Mouse (Mus musculus): ENCODE measurements at regions not wholly inside any gene's neighbourhood (a gene's known extent, or its start where the extent isn't known, plus 50 kb on each side); places are given as distances from the start of the nearest gene placed in this dataset.

GRCm38 (mm10) chr4:12490066-12490465, 318.3 kb upstream of the Fam92a start:
- Histone ChIP-seq H3K27ac (ENCODE audit: insufficient read depth, low read depth, low read length, poor library complexity, severe bottlenecking) (no peak overlapping the region), H3K4me3 (ENCODE audit: insufficient read depth in 1 of 2, low read depth in 1 of 2, low read length in 2 of 2, poor library complexity in 1 of 2, severe bottlenecking in 1 of 2) (no peak overlapping the region), H3K9ac (ENCODE audit: insufficient read depth, low read depth, low read length, poor library complexity, severe bottlenecking) (no peak overlapping the region), H3K4me1 (ENCODE audit: control insufficient read depth in 2 of 2, insufficient read depth in 2 of 2, low read length in 2 of 2, poor library complexity in 1 of 2) (no peaks in the 10 kb centered on the region), H3K9me3 (ENCODE audit: control insufficient read depth, insufficient read depth, low read depth, low read length) (no peaks in the 10 kb centered on the region), H3K36me3 (ENCODE audit: control insufficient read depth, insufficient read depth, low read length, poor library complexity, severe bottlenecking) (no peaks in the 10 kb centered on the region)
- no peak for DNase-seq (ENCODE audit: low read depth, low spot score)
- in situ Hi-C loops (cut with MboI; ENCODE audit: low sequenced_read_pairs in 2 of 2, unreplicated experiment in 2 of 2) = no loop called here
- TF ChIP-seq ZC3H11A (IDR thresholded peaks at IDR 0.05; ENCODE audit: borderline replicate concordance, low read depth, low read length) (no peak), MAFK (IDR thresholded peaks at IDR 0.05; ENCODE audit: insufficient read depth, low read depth, low read length) (no peak), HCFC1 (IDR thresholded peaks at IDR 0.05; ENCODE audit: borderline replicate concordance, insufficient read depth, low read length) (no peak), CHD2 (IDR thresholded peaks at IDR 0.05; ENCODE audit: low read depth, low read length) (no peak), ZNF384 (IDR thresholded peaks at IDR 0.05; ENCODE audit: low read depth, low read length) (no peak)

GRCm38 (mm10) chr4:12489358-12489757, 317.5 kb upstream of the Fam92a start:
- H3K9ac ChIP-seq (ENCODE audit: insufficient read depth, low read depth, low read length, poor library complexity, severe bottlenecking) = no peak overlapping the region
- no peak overlapping the region for H3K4me3 ChIP-seq (ENCODE audit: insufficient read depth in 1 of 2, low read depth in 1 of 2, low read length in 2 of 2, poor library complexity in 1 of 2, severe bottlenecking in 1 of 2)
- no peaks in the 10 kb centered on the region for H3K36me3 ChIP-seq (ENCODE audit: control insufficient read depth, insufficient read depth, low read length, poor library complexity, severe bottlenecking)
- H3K9me3 ChIP-seq (ENCODE audit: control insufficient read depth, insufficient read depth, low read depth, low read length) = no peaks in the 10 kb centered on the region
- no peak overlapping the region for H3K27ac ChIP-seq (ENCODE audit: insufficient read depth, low read depth, low read length, poor library complexity, severe bottlenecking)
- no peak for DNase-seq (ENCODE audit: low read depth, low spot score)
- TF ChIP-seq MAFK (IDR thresholded peaks at IDR 0.05; ENCODE audit: insufficient read depth, low read depth, low read length) = no peak
- H3K4me1 ChIP-seq (ENCODE audit: control insufficient read depth in 2 of 2, insufficient read depth in 2 of 2, low read length in 2 of 2, poor library complexity in 1 of 2) = no peaks in the 10 kb centered on the region
- in situ Hi-C loops (cut with MboI; ENCODE audit: low sequenced_read_pairs in 2 of 2, unreplicated experiment in 2 of 2) = no loop called here

- Histone ChIP-seq H3K4me1 (ENCODE audit: control insufficient read depth in 2 of 2, insufficient read depth in 2 of 2, low read length in 2 of 2, poor library complexity in 1 of 2) (no peaks in the 10 kb centered on the region), H3K36me3 (ENCODE audit: control insufficient read depth, insufficient read depth, low read length, poor library complexity, severe bottlenecking) (no peaks in the 10 kb centered on the region), H3K9me3 (ENCODE audit: control insufficient read depth, insufficient read depth, low read depth, low read length) (no peaks in the 10 kb centered on the region), H3K27ac (ENCODE audit: insufficient read depth, low read depth, low read length, poor library complexity, severe bottlenecking) (no peak overlapping the region), H3K9ac (ENCODE audit: insufficient read depth, low read depth, low read length, poor library complexity, severe bottlenecking) (no peak overlapping the region), H3K4me3 (ENCODE audit: insufficient read depth in 1 of 2, low read depth in 1 of 2, low read length in 2 of 2, poor library complexity in 1 of 2, severe bottlenecking in 1 of 2) (no peak overlapping the region)
- in situ Hi-C loops (cut with MboI; ENCODE audit: low sequenced_read_pairs in 2 of 2, unreplicated experiment in 2 of 2) = no loop called here
- no peak for DNase-seq (ENCODE audit: low read depth, low spot score)
- no peak for TF ChIP-seq MAFK (IDR thresholded peaks at IDR 0.05; ENCODE audit: insufficient read depth, low read depth, low read length)
- TF ChIP-seq ZC3H11A (IDR thresholded peaks at IDR 0.05; ENCODE audit: borderline replicate concordance, low read depth, low read length) = no peak
- no peak for TF ChIP-seq CHD2 (IDR thresholded peaks at IDR 0.05; ENCODE audit: low read depth, low read length)
- no peak for TF ChIP-seq ZNF384 (IDR thresholded peaks at IDR 0.05; ENCODE audit: low read depth, low read length)
- TF ChIP-seq HCFC1 (IDR thresholded peaks at IDR 0.05; ENCODE audit: borderline replicate concordance, insufficient read depth, low read length) = no peak
These were observed 309.7 kb upstream of the Fam92a start for GRCm38 (mm10) chr4:12481481-12481880.

- H3K4me1 ChIP-seq (ENCODE audit: control insufficient read depth in 2 of 2, insufficient read depth in 2 of 2, low read length in 2 of 2, poor library complexity in 1 of 2) = no peaks in the 10 kb centered on the region
- in situ Hi-C loops (cut with MboI; ENCODE audit: low sequenced_read_pairs in 2 of 2, unreplicated experiment in 2 of 2) = no loop called here
- H3K36me3 ChIP-seq (ENCODE audit: control insufficient read depth, insufficient read depth, low read length, poor library complexity, severe bottlenecking) = no peaks in the 10 kb centered on the region
- no peak for DNase-seq (ENCODE audit: low read depth, low spot score)
- no peaks in the 10 kb centered on the region for H3K9me3 ChIP-seq (ENCODE audit: control insufficient read depth, insufficient read depth, low read depth, low read length)
- TF ChIP-seq ZNF384 (IDR thresholded peaks at IDR 0.05; ENCODE audit: low read depth, low read length) (no peak), MAFK (IDR thresholded peaks at IDR 0.05; ENCODE audit: insufficient read depth, low read depth, low read length) (no peak), CHD2 (IDR thresholded peaks at IDR 0.05; ENCODE audit: low read depth, low read length) (no peak), HCFC1 (IDR thresholded peaks at IDR 0.05; ENCODE audit: borderline replicate concordance, insufficient read depth, low read length) (no peak), ZC3H11A (IDR thresholded peaks at IDR 0.05; ENCODE audit: borderline replicate concordance, low read depth, low read length) (no peak)
- no peak overlapping the region for H3K9ac ChIP-seq (ENCODE audit: insufficient read depth, low read depth, low read length, poor library complexity, severe bottlenecking)
- H3K4me3 ChIP-seq (ENCODE audit: insufficient read depth in 1 of 2, low read depth in 1 of 2, low read length in 2 of 2, poor library complexity in 1 of 2, severe bottlenecking in 1 of 2) = no peak overlapping the region
- no peak overlapping the region for H3K27ac ChIP-seq (ENCODE audit: insufficient read depth, low read depth, low read length, poor library complexity, severe bottlenecking)
These were observed 304.9 kb upstream of the Fam92a start for GRCm38 (mm10) chr4:12476717-12477116.

GRCm38 (mm10) chr4:12474981-12475568, 303.3 kb upstream of the Fam92a start:
- Histone ChIP-seq H3K27ac (ENCODE audit: insufficient read depth, low read depth, low read length, poor library complexity, severe bottlenecking) (no peak overlapping the region), H3K9ac (ENCODE audit: insufficient read depth, low read depth, low read length, poor library complexity, severe bottlenecking) (no peak overlapping the region), H3K4me1 (ENCODE audit: control insufficient read depth in 2 of 2, insufficient read depth in 2 of 2, low read length in 2 of 2, poor library complexity in 1 of 2) (no peaks in the 10 kb centered on the region), H3K4me3 (ENCODE audit: insufficient read depth in 1 of 2, low read depth in 1 of 2, low read length in 2 of 2, poor library complexity in 1 of 2, severe bottlenecking in 1 of 2) (no peak overlapping the region), H3K36me3 (ENCODE audit: control insufficient read depth, insufficient read depth, low read length, poor library complexity, severe bottlenecking) (no peaks in the 10 kb centered on the region), H3K9me3 (ENCODE audit: control insufficient read depth, insufficient read depth, low read depth, low read length) (no peaks in the 10 kb centered on the region)
- in situ Hi-C loops (cut with MboI; ENCODE audit: low sequenced_read_pairs in 2 of 2, unreplicated experiment in 2 of 2) = no loop called here
- no peak for DNase-seq (ENCODE audit: low read depth, low spot score)
- no peak for TF ChIP-seq ZNF384 (IDR thresholded peaks at IDR 0.05; ENCODE audit: low read depth, low read length)
- no peak for TF ChIP-seq ZC3H11A (IDR thresholded peaks at IDR 0.05; ENCODE audit: borderline replicate concordance, low read depth, low read length)
- no peak for TF ChIP-seq CHD2 (IDR thresholded peaks at IDR 0.05; ENCODE audit: low read depth, low read length)
- no peak for TF ChIP-seq HCFC1 (IDR thresholded peaks at IDR 0.05; ENCODE audit: borderline replicate concordance, insufficient read depth, low read length)
- no peak for TF ChIP-seq MAFK (IDR thresholded peaks at IDR 0.05; ENCODE audit: insufficient read depth, low read depth, low read length)

Data from ES-E14 (cell line).